Mouse (Mus musculus) kidney, postnatal 10 days (tissue): ENCODE results near the gene Tlx2.
A peak's percentile ranks its signal among the peaks of the same experiment; 100 is the strongest.

ENCODE experiments used
- DNase-seq: peaks from one replicate; pipeline ENCODE4 v3.0.0; 2021; ENCODE audit warnings: mixed read lengths

Gene Tlx2

GRCm38 (mm10) chr6:83087926-83088260, 17.8 kb upstream of the Tlx2 start:
- DNase-seq: no peak

GRCm38 (mm10) chr6:83087205-83087925, 17.3 kb upstream of the Tlx2 start:
- DNase-seq: peak; percentile 63

- DNase-seq: peak; percentile 25
Observed at GRCm38 (mm10) chr6:83086121-83087035, 16.3 kb upstream of the Tlx2 start, which contains the start of gene Lbx2. Gene Lbx2 (plus strand): TSS chr6:83086367.

- no peak for DNase-seq
Observed at GRCm38 (mm10) chr6:83084477-83084876, 14.4 kb upstream of the Tlx2 start.

- no peak for DNase-seq
Observed at GRCm38 (mm10) chr6:83083497-83083896, 13.4 kb upstream of the Tlx2 start.

- no peak for DNase-seq
Observed at GRCm38 (mm10) chr6:83080210-83080609, 10.1 kb upstream of the Tlx2 start.

- peak; percentile 100 for DNase-seq
Observed at GRCm38 (mm10) chr6:83078324-83078858, 8.3 kb upstream of the Tlx2 start.

- no peak for DNase-seq
Observed at GRCm38 (mm10) chr6:83077630-83078323, 7.7 kb upstream of the Tlx2 start, which contains the start of gene Pcgf1. Gene Pcgf1 (plus strand): TSS chr6:83077869.

GRCm38 (mm10) chr6:83074979-83075378, 4.9 kb upstream of the Tlx2 start:
- DNase-seq: no peak

GRCm38 (mm10) chr6:83071220-83071619, 1.1 kb upstream of the Tlx2 start:
- no peak for DNase-seq

- DNase-seq: no peak
Observed at GRCm38 (mm10) chr6:83070311-83071219, 472 bp upstream of the Tlx2 start.

- DNase-seq: no peak
Observed at GRCm38 (mm10) chr6:83069488-83070246, 426 bp downstream of the Tlx2 start.

GRCm38 (mm10) chr6:83068706-83069487, 1.2 kb downstream of the Tlx2 start:
- DNase-seq: peak; percentile 37

- no peak for DNase-seq
Observed at GRCm38 (mm10) chr6:83068221-83068620, 1.9 kb downstream of the Tlx2 start.

- no peak for DNase-seq
Observed at GRCm38 (mm10) chr6:83066441-83066840, 3.7 kb downstream of the Tlx2 start.

- DNase-seq: no peak
Observed at GRCm38 (mm10) chr6:83065995-83066394, 4.1 kb downstream of the Tlx2 start.

- no peak for DNase-seq
Observed at GRCm38 (mm10) chr6:83058725-83059124, 11.4 kb downstream of the Tlx2 start.

GRCm38 (mm10) chr6:83057790-83058189, 12.3 kb downstream of the Tlx2 start, which contains the start of gene Dqx1:
Gene Dqx1 (plus strand): TSS chr6:83057844.
- peak; percentile 76 for DNase-seq

GRCm38 (mm10) chr6:83054871-83055431, 15.1 kb downstream of the Tlx2 start, which contains the start of gene Htra2:
Gene Htra2 (minus strand): TSS chr6:83055273.
- DNase-seq: peak; percentile 60
